Mouse (Mus musculus): Measurements from ENCODE around the gene Ank2. TPM values are rescaled to one million over a fixed set of nuclear protein-coding genes. Genes with fewer than 3 reads are reported as not detected.
"Not testable (repeated sequence)": the region's sequence is repeated elsewhere in the genome, so short reads cannot be mapped to it uniquely, and the experiment has no call there.

Gene Ank2
- polyA plus RNA-seq, 1 experiment from 2014 or later, result 49.5 TPM

GRCm38 (mm10) chr3:127481658-127482057, 17.5 kb downstream of the Ank2 start:
- ATAC-seq (ENCODE audit: insufficient number of reproducible peaks, insufficient read depth, low FRiP score, low read depth), result no peak
- Histone ChIP-seq H3K4me1 (ENCODE audit: control insufficient read depth in 2 of 2, insufficient read depth in 2 of 2, low read length in 2 of 2) (peaks cover 2 to 6% of the 10 kb centered on the region in 2 experiments; a peak in 1 of 4 replicates), H3K27me3 (ENCODE audit: control insufficient read depth, insufficient read depth, low read length) (no peaks in the 10 kb centered on the region), H3K9me3 (ENCODE audit: control insufficient read depth, low read length) (no peaks in the 10 kb centered on the region), H3K9ac (ENCODE audit: low read length) (no peak overlapping the region), H3K36me3 (ENCODE audit: control insufficient read depth, insufficient read depth, low read length) (no peaks in the 10 kb centered on the region), H3K27ac (replicated peaks in 1 of 2; ENCODE audit: control insufficient read depth in 1 of 2, insufficient read depth in 1 of 2, low read depth in 2 of 2, low read length in 2 of 2) (no peak overlapping the region), H3K4me3 (ENCODE audit: control insufficient read depth in 1 of 2, insufficient read depth in 1 of 2, low read depth in 1 of 2, low read length in 2 of 2) (no peak overlapping the region), H3K4me2 (ENCODE audit: low read length) (no peak overlapping the region)
- 79% methylated on average over 6 of the region's 6 CpGs for WGBS

GRCm38 (mm10) chr3:127480369-127480768, 18.8 kb downstream of the Ank2 start:
- ATAC-seq (ENCODE audit: insufficient number of reproducible peaks, insufficient read depth, low FRiP score, low read depth); H3K27ac ChIP-seq (replicated peaks in 1 of 2; ENCODE audit: control insufficient read depth in 1 of 2, insufficient read depth in 1 of 2, low read depth in 2 of 2, low read length in 2 of 2); H3K9me3 ChIP-seq (ENCODE audit: control insufficient read depth, low read length); H3K4me2 ChIP-seq (ENCODE audit: low read length); H3K4me1 ChIP-seq (ENCODE audit: control insufficient read depth in 2 of 2, insufficient read depth in 2 of 2, low read length in 2 of 2); H3K36me3 ChIP-seq (ENCODE audit: control insufficient read depth, insufficient read depth, low read length); H3K27me3 ChIP-seq (ENCODE audit: control insufficient read depth, insufficient read depth, low read length); H3K9ac ChIP-seq (ENCODE audit: low read length); H3K4me3 ChIP-seq (ENCODE audit: control insufficient read depth in 1 of 2, insufficient read depth in 1 of 2, low read depth in 1 of 2, low read length in 2 of 2): not testable (repeated sequence)
- 57% methylated on average over 5 of the region's 5 CpGs for WGBS

- Histone ChIP-seq H3K27ac (replicated peaks in 1 of 2; ENCODE audit: control insufficient read depth in 1 of 2, insufficient read depth in 1 of 2, low read depth in 2 of 2, low read length in 2 of 2) (no peak overlapping the region), H3K9me3 (ENCODE audit: control insufficient read depth, low read length) (no peaks in the 10 kb centered on the region), H3K4me2 (ENCODE audit: low read length) (no peak overlapping the region), H3K27me3 (ENCODE audit: control insufficient read depth, insufficient read depth, low read length) (no peaks in the 10 kb centered on the region), H3K4me1 (ENCODE audit: control insufficient read depth in 2 of 2, insufficient read depth in 2 of 2, low read length in 2 of 2) (no peaks in the 10 kb centered on the region; a peak in 1 of 4 replicates), H3K9ac (ENCODE audit: low read length) (no peak overlapping the region), H3K4me3 (ENCODE audit: control insufficient read depth in 1 of 2, insufficient read depth in 1 of 2, low read depth in 1 of 2, low read length in 2 of 2) (no peak overlapping the region), H3K36me3 (ENCODE audit: control insufficient read depth, insufficient read depth, low read length) (no peaks in the 10 kb centered on the region)
- no peak for ATAC-seq (ENCODE audit: insufficient number of reproducible peaks, insufficient read depth, low FRiP score, low read depth)
- WGBS, result 36% methylated on average over 6 of the region's 6 CpGs
Observed at GRCm38 (mm10) chr3:127474115-127474514, 25.0 kb downstream of the Ank2 start.

- Histone ChIP-seq H3K27me3 (ENCODE audit: control insufficient read depth, insufficient read depth, low read length) (no peaks in the 10 kb centered on the region), H3K27ac (replicated peaks in 1 of 2; ENCODE audit: control insufficient read depth in 1 of 2, insufficient read depth in 1 of 2, low read depth in 2 of 2, low read length in 2 of 2) (0 out of 4 replicates have a peak overlapping the region, but pooled peaks of 1 of the 2 experiments have one; percentile 9)
- 48% methylated on average over 4 of the region's 4 CpGs for WGBS
Observed at GRCm38 (mm10) chr3:127469164-127469752, 29.9 kb downstream of the Ank2 start.

GRCm38 (mm10) chr3:127468569-127468968, 30.6 kb downstream of the Ank2 start:
- no peak overlapping the region; the same call in 1 of the 2 replicates for H3K9ac ChIP-seq (ENCODE audit: low read length)
- H3K4me1 ChIP-seq (ENCODE audit: control insufficient read depth in 2 of 2, insufficient read depth in 2 of 2, low read length in 2 of 2), result peaks cover 2 to 12% of the 10 kb centered on the region in 2 experiments; a peak in 3 of 4 replicates
- 47% methylated on average over 8 of the region's 8 CpGs for whole genome bisulfite sequencing
- H3K27me3 ChIP-seq (ENCODE audit: control insufficient read depth, insufficient read depth, low read length), result no peaks in the 10 kb centered on the region
- no peak overlapping the region for H3K4me2 ChIP-seq (ENCODE audit: low read length)
- ATAC-seq (ENCODE audit: insufficient number of reproducible peaks, insufficient read depth, low FRiP score, low read depth), result peak; percentile 50; the same call in 1 of the 2 replicates
- no peak overlapping the region for H3K27ac ChIP-seq (replicated peaks in 1 of 2; ENCODE audit: control insufficient read depth in 1 of 2, insufficient read depth in 1 of 2, low read depth in 2 of 2, low read length in 2 of 2)
- H3K4me3 ChIP-seq (ENCODE audit: control insufficient read depth in 1 of 2, insufficient read depth in 1 of 2, low read depth in 1 of 2, low read length in 2 of 2), result no peak overlapping the region
- no peaks in the 10 kb centered on the region for H3K9me3 ChIP-seq (ENCODE audit: control insufficient read depth, low read length)
- H3K36me3 ChIP-seq (ENCODE audit: control insufficient read depth, insufficient read depth, low read length), result no peaks in the 10 kb centered on the region

More at GRCm38 (mm10) chr3:127469164-127469752, 29.9 kb downstream of the Ank2 start:
- Histone ChIP-seq H3K4me2 (ENCODE audit: low read length) (no peak overlapping the region), H3K36me3 (ENCODE audit: control insufficient read depth, insufficient read depth, low read length) (no peaks in the 10 kb centered on the region), H3K4me1 (ENCODE audit: control insufficient read depth in 2 of 2, insufficient read depth in 2 of 2, low read length in 2 of 2) (peaks cover 2 to 8% of the 10 kb centered on the region in 2 experiments; a peak in 2 of 4 replicates), H3K9me3 (ENCODE audit: control insufficient read depth, low read length) (no peaks in the 10 kb centered on the region), H3K4me3 (ENCODE audit: control insufficient read depth in 1 of 2, insufficient read depth in 1 of 2, low read depth in 1 of 2, low read length in 2 of 2) (no peak overlapping the region), H3K9ac (ENCODE audit: low read length) (no peak overlapping the region)
- no peak for ATAC-seq (ENCODE audit: insufficient number of reproducible peaks, insufficient read depth, low FRiP score, low read depth)

- Histone ChIP-seq H3K9ac (ENCODE audit: low read length) (no peak overlapping the region), H3K36me3 (ENCODE audit: control insufficient read depth, insufficient read depth, low read length) (no peaks in the 10 kb centered on the region), H3K27ac (replicated peaks in 1 of 2; ENCODE audit: control insufficient read depth in 1 of 2, insufficient read depth in 1 of 2, low read depth in 2 of 2, low read length in 2 of 2) (no peak overlapping the region), H3K27me3 (ENCODE audit: control insufficient read depth, insufficient read depth, low read length) (no peaks in the 10 kb centered on the region), H3K4me2 (ENCODE audit: low read length) (no peak overlapping the region), H3K9me3 (ENCODE audit: control insufficient read depth, low read length) (no peaks in the 10 kb centered on the region), H3K4me3 (ENCODE audit: control insufficient read depth in 1 of 2, insufficient read depth in 1 of 2, low read depth in 1 of 2, low read length in 2 of 2) (no peak overlapping the region), H3K4me1 (ENCODE audit: control insufficient read depth in 2 of 2, insufficient read depth in 2 of 2, low read length in 2 of 2) (peaks cover 5 to 18% of the 10 kb centered on the region in 2 experiments; a peak in 3 of 4 replicates)
- ATAC-seq (ENCODE audit: insufficient number of reproducible peaks, insufficient read depth, low FRiP score, low read depth), result no peak
- WGBS, result 46% methylated on average over 14 of the region's 14 CpGs
Observed at GRCm38 (mm10) chr3:127463816-127464480, 35.2 kb downstream of the Ank2 start.

GRCm38 (mm10) chr3:127463165-127463564, 36.0 kb downstream of the Ank2 start:
- no peaks in the 10 kb centered on the region for H3K9me3 ChIP-seq (ENCODE audit: control insufficient read depth, low read length)
- H3K9ac ChIP-seq (ENCODE audit: low read length), result no peak overlapping the region
- ATAC-seq (ENCODE audit: insufficient number of reproducible peaks, insufficient read depth, low FRiP score, low read depth), result no peak
- no peak overlapping the region for H3K4me3 ChIP-seq (ENCODE audit: control insufficient read depth in 1 of 2, insufficient read depth in 1 of 2, low read depth in 1 of 2, low read length in 2 of 2)
- no peak overlapping the region for H3K27ac ChIP-seq (replicated peaks in 1 of 2; ENCODE audit: control insufficient read depth in 1 of 2, insufficient read depth in 1 of 2, low read depth in 2 of 2, low read length in 2 of 2)
- H3K4me1 ChIP-seq (ENCODE audit: control insufficient read depth in 2 of 2, insufficient read depth in 2 of 2, low read length in 2 of 2), result peaks cover 9 to 18% of the 10 kb centered on the region in 2 experiments
- no peaks in the 10 kb centered on the region for H3K36me3 ChIP-seq (ENCODE audit: control insufficient read depth, insufficient read depth, low read length)
- no peaks in the 10 kb centered on the region for H3K27me3 ChIP-seq (ENCODE audit: control insufficient read depth, insufficient read depth, low read length)
- WGBS, result 48% methylated on average over 9 of the region's 9 CpGs
- no peak overlapping the region for H3K4me2 ChIP-seq (ENCODE audit: low read length)

Measured in heart, embryonic 14.5 days (tissue).